Mouse (Mus musculus): ENCODE results near the gene Efcab6.

The Efcab6 gene

GRCm38 (mm10) chr15:83955948-83956707 lies 109.1 kb downstream of the Efcab6 start:
- no peak for TF ChIP-seq GATA4 (IDR thresholded peaks at IDR 0.05; ENCODE audit: insufficient replicate concordance, low read length)

- TF ChIP-seq GATA4 (IDR thresholded peaks at IDR 0.05; ENCODE audit: insufficient replicate concordance, low read length), result no peak
Observed at GRCm38 (mm10) chr15:83949729-83950491, 115.3 kb downstream of the Efcab6 start.

- TF ChIP-seq GATA4 (IDR thresholded peaks at IDR 0.05; ENCODE audit: insufficient replicate concordance, low read length), result no peak
Observed at GRCm38 (mm10) chr15:83939703-83940102, 125.5 kb downstream of the Efcab6 start.

- TF ChIP-seq GATA4 (IDR thresholded peaks at IDR 0.05; ENCODE audit: insufficient replicate concordance, low read length), result no peak
Observed at GRCm38 (mm10) chr15:83938466-83938865, 126.7 kb downstream of the Efcab6 start.

GRCm38 (mm10) chr15:83936506-83936905 lies 128.7 kb downstream of the Efcab6 start:
- TF ChIP-seq GATA4 (IDR thresholded peaks at IDR 0.05; ENCODE audit: insufficient replicate concordance, low read length), result no peak

GRCm38 (mm10) chr15:83934816-83935215 lies 130.4 kb downstream of the Efcab6 start:
- TF ChIP-seq GATA4 (IDR thresholded peaks at IDR 0.05; ENCODE audit: insufficient replicate concordance, low read length), result no peak

- no peak for TF ChIP-seq GATA4 (IDR thresholded peaks at IDR 0.05; ENCODE audit: insufficient replicate concordance, low read length)
Observed at GRCm38 (mm10) chr15:83925338-83925737, 139.8 kb downstream of the Efcab6 start.

GRCm38 (mm10) chr15:83924656-83925055 lies 140.5 kb downstream of the Efcab6 start:
- no peak for TF ChIP-seq GATA4 (IDR thresholded peaks at IDR 0.05; ENCODE audit: insufficient replicate concordance, low read length)

GRCm38 (mm10) chr15:83915376-83915775 lies 149.8 kb downstream of the Efcab6 start:
- TF ChIP-seq GATA4 (IDR thresholded peaks at IDR 0.05; ENCODE audit: insufficient replicate concordance, low read length), result no peak

GRCm38 (mm10) chr15:83913028-83913714 lies 152.0 kb downstream of the Efcab6 start:
- TF ChIP-seq GATA4 (IDR thresholded peaks at IDR 0.05; ENCODE audit: insufficient replicate concordance, low read length), result no peak

- TF ChIP-seq GATA4 (IDR thresholded peaks at IDR 0.05; ENCODE audit: insufficient replicate concordance, low read length), result no peak
Observed at GRCm38 (mm10) chr15:83906472-83906871, 158.7 kb downstream of the Efcab6 start.

GRCm38 (mm10) chr15:83897286-83897685 lies 167.9 kb downstream of the Efcab6 start:
- no peak for TF ChIP-seq GATA4 (IDR thresholded peaks at IDR 0.05; ENCODE audit: insufficient replicate concordance, low read length)

- TF ChIP-seq GATA4 (IDR thresholded peaks at IDR 0.05; ENCODE audit: insufficient replicate concordance, low read length), result no peak
Observed at GRCm38 (mm10) chr15:83896011-83896410, 169.2 kb downstream of the Efcab6 start.

- TF ChIP-seq GATA4 (IDR thresholded peaks at IDR 0.05; ENCODE audit: insufficient replicate concordance, low read length), result no peak
Observed at GRCm38 (mm10) chr15:83894261-83894660, 170.9 kb downstream of the Efcab6 start.

GRCm38 (mm10) chr15:83892871-83893270 lies 172.3 kb downstream of the Efcab6 start:
- TF ChIP-seq GATA4 (IDR thresholded peaks at IDR 0.05; ENCODE audit: insufficient replicate concordance, low read length), result no peak

- no peak for TF ChIP-seq GATA4 (IDR thresholded peaks at IDR 0.05; ENCODE audit: insufficient replicate concordance, low read length)
Observed at GRCm38 (mm10) chr15:83884291-83884690, 180.9 kb downstream of the Efcab6 start.
